24 mouse cellular contexts compared by ENCODE assay signal in genomic region chr11:82428801-82429200, GRCm38 (mm10). TPM values are rescaled to one million over a fixed set of nuclear protein-coding genes. Genes with fewer than 3 reads are reported as not detected.
DNase-seq lines count a peak whose midpoint lies in the region; ATAC-seq and TF ChIP-seq lines count a peak whose summit lies in the region.
"Had no signal": no experiment of that assay in that cellular context is flagged by ENCODE, and none has a peak within 500 bp of the region (broad histone marks: within the 10 kb centered on the region; RNA-seq: fewer than 3 reads in every experiment).

No protein-coding gene starts in this region.

- H3K4me2 ChIP-seq in liver, embryonic 11.5 days, result no peak overlapping the region
- H3K4me2 ChIP-seq: embryonic facial prominence, embryonic 12.5 days; forebrain, embryonic 13.5 days; forebrain, embryonic 15.5 days had no signal

- H3K36me3 ChIP-seq in heart, embryonic 10.5 days, result no peaks in the 10 kb centered on the region
- H3K36me3 ChIP-seq in kidney, adult 2 months (ENCODE audit: control insufficient read depth, insufficient read depth, low read length), result no peaks in the 10 kb centered on the region
- H3K36me3 ChIP-seq in liver, adult 2 months (ENCODE audit: control insufficient read depth, insufficient read depth, low read length), result no peaks in the 10 kb centered on the region
- H3K36me3 ChIP-seq in liver, embryonic 11.5 days (ENCODE audit: control insufficient read depth, insufficient read depth, low read length), result no peaks in the 10 kb centered on the region
- H3K36me3 ChIP-seq: embryonic facial prominence, embryonic 10.5 days; embryonic facial prominence, embryonic 12.5 days; forebrain, embryonic 15.5 days; G1E had no signal

- no peak overlapping the region for H3K27ac ChIP-seq in heart, embryonic 10.5 days
- H3K27ac ChIP-seq in kidney, adult 2 months (ENCODE audit: insufficient read depth, low read depth, low read length), result no peak overlapping the region
- 0 out of 2 replicates have a peak overlapping the region, but pooled peaks have one; percentile 5 for H3K27ac ChIP-seq in liver, adult 2 months (replicated peaks; ENCODE audit: insufficient read depth, low read depth, low read length)
- H3K27ac ChIP-seq in liver, embryonic 11.5 days (ENCODE audit: low read depth, low read length), result no peak overlapping the region
- H3K27ac ChIP-seq: embryonic facial prominence, embryonic 10.5 days; embryonic facial prominence, embryonic 12.5 days; forebrain, embryonic 13.5 days; forebrain, embryonic 15.5 days had no signal

- TF ChIP-seq POLR2A in kidney, adult 2 months (IDR thresholded peaks at IDR 0.05; ENCODE audit: low read depth, low read length), result no peak
- TF ChIP-seq POLR2A in liver, adult 2 months (IDR thresholded peaks at IDR 0.05; ENCODE audit: extremely low read depth, insufficient read depth, low read length), result no peak

- no peaks in the 10 kb centered on the region for H3K79me2 ChIP-seq in liver, adult 2 months (ENCODE audit: control insufficient read depth, insufficient read depth, low read length)

- no peak overlapping the region for H3K4me3 ChIP-seq in heart, embryonic 10.5 days
- no peak overlapping the region for H3K4me3 ChIP-seq in kidney, adult 2 months (ENCODE audit: insufficient read depth, low read depth, low read length)
- H3K4me3 ChIP-seq in liver, adult 2 months (ENCODE audit: insufficient read depth, low read depth, low read length), result no peak overlapping the region
- H3K4me3 ChIP-seq in liver, embryonic 11.5 days (ENCODE audit: low read depth, low read length), result no peak overlapping the region
- H3K4me3 ChIP-seq: embryonic facial prominence, embryonic 10.5 days; embryonic facial prominence, embryonic 12.5 days; forebrain, embryonic 13.5 days; forebrain, embryonic 15.5 days had no signal

- H3K4me1 ChIP-seq in heart, embryonic 10.5 days, result 0 out of 2 replicates have a peak, but pooled peaks cover 4% of the 10 kb centered on the region
- no peaks in the 10 kb centered on the region for H3K4me1 ChIP-seq in kidney, adult 2 months (ENCODE audit: control insufficient read depth, insufficient read depth, low read length)
- H3K4me1 ChIP-seq in liver, adult 2 months (ENCODE audit: control insufficient read depth, insufficient read depth, low read length), result no peaks in the 10 kb centered on the region
- no peaks in the 10 kb centered on the region for H3K4me1 ChIP-seq in liver, embryonic 11.5 days (replicated peaks; ENCODE audit: control insufficient read depth, insufficient read depth, low read length)
- H3K4me1 ChIP-seq: forebrain, embryonic 13.5 days; forebrain, embryonic 15.5 days had no signal

- H3K9me3 ChIP-seq in heart, embryonic 10.5 days, result no peaks in the 10 kb centered on the region
- no peaks in the 10 kb centered on the region for H3K9me3 ChIP-seq in liver, embryonic 11.5 days (ENCODE audit: control insufficient read depth, low read length)
- H3K9me3 ChIP-seq: embryonic facial prominence, embryonic 10.5 days; embryonic facial prominence, embryonic 12.5 days; forebrain, embryonic 13.5 days; forebrain, embryonic 15.5 days had no signal

- H3K9ac ChIP-seq in liver, adult 2 months (ENCODE audit: low read depth, low read length), result no peak overlapping the region
- H3K9ac ChIP-seq in liver, embryonic 11.5 days (ENCODE audit: low read depth, low read length), result no peak overlapping the region
- H3K9ac ChIP-seq: embryonic facial prominence, embryonic 12.5 days; forebrain, embryonic 13.5 days; forebrain, embryonic 15.5 days had no signal

- H3K27me3 ChIP-seq in heart, embryonic 10.5 days (ENCODE audit: insufficient read depth, poor library complexity, severe bottlenecking), result peaks cover 39% of the 10 kb centered on the region
- no peaks in the 10 kb centered on the region; the same call in 1 of the 2 replicates for H3K27me3 ChIP-seq in kidney, adult 2 months (replicated peaks; ENCODE audit: control insufficient read depth, insufficient read depth, low read length)
- 0 out of 2 replicates have a peak, but pooled peaks cover 2% of the 10 kb centered on the region for H3K27me3 ChIP-seq in liver, adult 2 months (ENCODE audit: control insufficient read depth, insufficient read depth, low read length)
- H3K27me3 ChIP-seq in liver, embryonic 11.5 days (replicated peaks; ENCODE audit: control insufficient read depth, insufficient read depth, low read length), result peaks cover 16% of the 10 kb centered on the region

- no peak for ATAC-seq in liver, embryonic 11.5 days (replicated peaks; ENCODE audit: low FRiP score)
- ATAC-seq: activated CD4-positive, CD25-positive, alpha-beta regulatory T cell, adult 4 months; CD4-positive, CD25-positive, alpha-beta regulatory T cell, adult 4 months; forebrain, embryonic 13.5 days; forebrain, embryonic 15.5 days; Patski had no signal

- DNase-seq in heart, adult 11 months, result peak; percentile 93
- no peak for DNase-seq in heart, embryonic 10.5 days (ENCODE audit: low spot score)
- DNase-seq in kidney, adult 2 months, result peak; percentile 30
- no peak for DNase-seq in kidney, adult 11 months
- no peak for DNase-seq in liver, adult 2 months (ENCODE audit: extremely low read depth, low read depth, low spot score)
- no peak for DNase-seq in liver, embryonic 11.5 days (ENCODE audit: low spot score)
- DNase-seq: adrenal gland, adult 8-10 months; adrenal gland, postnatal 14 days; adrenal gland, postnatal 36 days; B cell, adult 2 months; cerebellum, adult 11-12 months; cerebellum, adult 2 months; cerebellum, adult 9-10 months; cerebellum, postnatal 10 days; cerebellum, postnatal 25 days had no signal

- no peak for TF ChIP-seq CTCF in kidney, adult 2 months (conservative IDR thresholded peaks at IDR 0.05; ENCODE audit: insufficient read depth, insufficient read length, low read depth, low read length)
- TF ChIP-seq CTCF in liver, adult 2 months (IDR thresholded peaks at IDR 0.05; ENCODE audit: low read depth, low read length), result no peak

- 65% methylated on average over 4 of the region's 4 CpGs for WGBS in heart, embryonic 10.5 days
- WGBS in kidney, adult 2 months, result 55% methylated on average over 4 of the region's 4 CpGs
- 69% methylated on average over 4 of the region's 4 CpGs for WGBS in liver, adult 2 months
- 53% methylated on average over 4 of the region's 4 CpGs for WGBS in liver, embryonic 11.5 days

RNA-seq across cellular contexts. Expression of gene Tmem132e, which starts 40.1 kb away (rescaled TPM):
- 0.14 and 0.94 TPM in 2 replicates for polyA plus RNA-seq in heart, embryonic 10.5 days (2016; fragmentation: Nextera tagmentation; extraction: Ambion mirVana)
- polyA plus RNA-seq in kidney, adult 2 months (2012; rRNA removed), result 0.26 and 0.41 TPM in 2 replicates
- 1.4 and 2.3 TPM in 2 replicates for total RNA-seq in liver, adult 2 months (2014; rRNA removed)
- 1.4 and 2.1 TPM in 2 replicates for polyA plus RNA-seq in liver, adult 2 months (2012; rRNA removed)
- polyA plus RNA-seq in liver, embryonic 11.5 days (2014; fragmentation: Nextera tagmentation; extraction: Ambion mirVana), result 0.25 and 0.27 TPM in 2 replicates
- total RNA-seq: CH12.LX, G1E had no signal
- polyA plus RNA-seq: activated CD4-positive, CD25-positive, alpha-beta regulatory T cell, adult 4 months; CD4-positive, CD25-positive, alpha-beta regulatory T cell, adult 4 months; G1E had no signal

Comparison
In these comparisons a context has a peak if more than half of its experiments do, and no peak if none do; other contexts are left out.
1. DNase-seq: peak in heart, adult 11 months (single experiment) and kidney, adult 2 months (single experiment); none in heart, embryonic 10.5 days (single experiment), kidney, adult 11 months (single experiment), liver, adult 2 months (single experiment) and liver, embryonic 11.5 days (single experiment).